In genomic region chr12:80922869-80923268, GRCm38 (mm10) we compare ENCODE assay signal across 8 mouse cellular contexts. TPM values are rescaled to one million over a fixed set of nuclear protein-coding genes. Genes with fewer than 3 reads are reported as not detected.
DNase-seq lines count a peak whose midpoint lies in the region; ATAC-seq lines count a peak whose summit lies in the region.

No protein-coding gene starts in this region.

- intact Hi-C loops in heart, postnatal 25 days (cut with DNase I), result no loop called here

- H3K36me3 ChIP-seq in heart, embryonic 15.5 days, result no peaks in the 10 kb centered on the region
- no peaks in the 10 kb centered on the region for H3K36me3 ChIP-seq in midbrain, embryonic 16.5 days (ENCODE audit: control insufficient read depth, insufficient read depth, low read length)

- no peak for ATAC-seq in heart, embryonic 15.5 days (replicated peaks; ENCODE audit: insufficient number of reproducible peaks, insufficient read depth, low FRiP score, low read depth)
- no peak for ATAC-seq in midbrain, embryonic 16.5 days

- H3K9me3 ChIP-seq in heart, embryonic 15.5 days (replicated peaks), result no peaks in the 10 kb centered on the region
- H3K9me3 ChIP-seq in midbrain, embryonic 16.5 days (replicated peaks; ENCODE audit: control insufficient read depth, low read length, poor library complexity, severe bottlenecking), result no peaks in the 10 kb centered on the region

- peak overlapping the region; percentile 45 for H3K4me2 ChIP-seq in heart, embryonic 15.5 days
- H3K4me2 ChIP-seq in midbrain, embryonic 16.5 days (ENCODE audit: low read length), result peak overlapping the region; percentile 50

- no peaks in the 10 kb centered on the region for H3K27me3 ChIP-seq in heart, embryonic 15.5 days
- H3K27me3 ChIP-seq in midbrain, embryonic 16.5 days (ENCODE audit: control insufficient read depth, insufficient read depth, low read depth, low read length), result no peaks in the 10 kb centered on the region

- H3K9ac ChIP-seq in heart, embryonic 15.5 days, result no peak overlapping the region
- 0 out of 2 replicates have a peak overlapping the region, but pooled peaks have one; percentile 25 for H3K9ac ChIP-seq in midbrain, embryonic 16.5 days (ENCODE audit: low read depth, low read length)

- peaks cover 10% of the 10 kb centered on the region for H3K4me1 ChIP-seq in heart, embryonic 15.5 days (replicated peaks)
- H3K4me1 ChIP-seq in midbrain, embryonic 16.5 days (ENCODE audit: control insufficient read depth, insufficient read depth, low read length), result 0 out of 2 replicates have a peak, but pooled peaks cover 4% of the 10 kb centered on the region

- no peak overlapping the region for H3K27ac ChIP-seq in heart, embryonic 15.5 days
- no peak overlapping the region for H3K27ac ChIP-seq in midbrain, embryonic 16.5 days (ENCODE audit: low read length)

- WGBS in heart, embryonic 15.5 days, result 4% methylated on average over 7 of the region's 7 CpGs
- WGBS in midbrain, embryonic 16.5 days, result 14% methylated on average over 7 of the region's 7 CpGs

- DNase-seq in heart, postnatal 25 days (ENCODE audit: low spot score), result no peak
- DNase-seq in brain, adult 2 months (ENCODE audit: low read depth, low spot score), result peak; percentile 37
- DNase-seq in kidney, postnatal 25 days, result peak; percentile 14 to 59
- no peak for DNase-seq in spleen, postnatal 10 days (ENCODE audit: low spot score in 2 of 2)
- no peak for DNase-seq in adrenal gland, adult 8-10 months
- no peak for DNase-seq in left cerebral cortex, adult 9 months (ENCODE audit: low spot score in 2 of 2)

- no peak overlapping the region for H3K4me3 ChIP-seq in heart, embryonic 15.5 days
- H3K4me3 ChIP-seq in midbrain, embryonic 16.5 days (ENCODE audit: low read depth, low read length), result peak overlapping the region; percentile 20

RNA-seq across cellular contexts. Expression of gene Srsf5, which starts 22.4 kb away (rescaled TPM):
- polyA plus RNA-seq in heart, embryonic 15.5 days (2015; fragmentation: Nextera tagmentation; extraction: Ambion mirVana), result 332 and 350 TPM in 2 replicates
- total RNA-seq in heart, postnatal 25 days (2021), result 100 to 1,000 TPM; 105 to 109 TPM
- polyA plus RNA-seq in midbrain, embryonic 16.5 days (2015; fragmentation: Nextera tagmentation; extraction: Ambion mirVana), result 426 and 452 TPM in 2 replicates
- total RNA-seq in adrenal gland, adult 8-10 months (2022), result 100 to 1,000 TPM; 281 to 615 (median 513) TPM

RNA-seq across cellular contexts. Expression of gene Slc10a1, which starts 45.6 kb away (rescaled TPM):
- 0.64 and 0.67 TPM in 2 replicates for polyA plus RNA-seq in heart, embryonic 15.5 days (2015; fragmentation: Nextera tagmentation; extraction: Ambion mirVana)
- not detected for total RNA-seq in heart, postnatal 25 days (2021)
- polyA plus RNA-seq in midbrain, embryonic 16.5 days (2015; fragmentation: Nextera tagmentation; extraction: Ambion mirVana), result 0.45 and 0.56 TPM in 2 replicates
- total RNA-seq in adrenal gland, adult 8-10 months (2022), result under 1 TPM in 2 of 4 experiments, not detected in 2; 0.22 to 0.23 TPM

Comparison
In these comparisons a context has a peak if more than half of its experiments do, and no peak if none do; other contexts are left out.
1. DNase-seq: peak in brain, adult 2 months (single experiment) and kidney, postnatal 25 days (2 of 2); none in heart, postnatal 25 days (single experiment), spleen, postnatal 10 days (0 of 2), adrenal gland, adult 8-10 months (single experiment) and left cerebral cortex, adult 9 months (0 of 2).